Mouse (Mus musculus): ENCODE measurements around the gene Vmn2r76. TPM values are rescaled to one million over a fixed set of nuclear protein-coding genes. Genes with fewer than 3 reads are reported as not detected.

Vmn2r76 gene
- total RNA-seq (2023) = not detected

GRCm38 (mm10) chr7:86246208-86246607 is at the start of gene Vmn2r76:
Vmn2r76 (minus strand) TSS chr7:86246308.

GRCm38 (mm10) chr7:86277072-86277471 is 31.0 kb upstream of the Vmn2r76 start, which contains the start of gene Olfr310:
Olfr310 (minus strand) TSS chr7:86277172.

GRCm38 (mm10) chr7:86171678-86172077 is 74.4 kb downstream of the Vmn2r76 start, which contains the start of gene Vmn2r75:
Vmn2r75 (minus strand) TSS chr7:86171778.

Other genes with a start within 250 kb of the Vmn2r76 start
- not detected for gene Vmn2r75, start 74.5 kb downstream of the Vmn2r76 start, total RNA-seq (2023)
- not detected for gene Olfr310, start 30.9 kb upstream of the Vmn2r76 start, total RNA-seq (2023)
- not detected for gene Olfr309, start 67.4 kb upstream of the Vmn2r76 start, total RNA-seq (2023)
- not detected for gene Olfr308, start 79.3 kb upstream of the Vmn2r76 start, total RNA-seq (2023)
- gene Olfr307, start 91.3 kb upstream of the Vmn2r76 start, total RNA-seq (2023) = not detected
- not detected for gene Olfr305, start 120.6 kb upstream of the Vmn2r76 start, total RNA-seq (2023)
- gene Olfr304, start 140.3 kb upstream of the Vmn2r76 start, total RNA-seq (2023) = not detected
- gene Olfr303, start 151.5 kb upstream of the Vmn2r76 start, total RNA-seq (2023) = not detected
- gene Olfr301, start 157.5 kb upstream of the Vmn2r76 start, total RNA-seq (2023) = not detected
- not detected for gene Olfr299, start 213.6 kb upstream of the Vmn2r76 start, total RNA-seq (2023)
- not detected for gene Olfr298, start 246.2 kb upstream of the Vmn2r76 start, total RNA-seq (2023)